Mouse (Mus musculus) kidney, embryonic 16.5 days (tissue): ENCODE measurements around the gene Mmp2. TPM values are rescaled to one million over a fixed set of nuclear protein-coding genes. Genes with fewer than 3 reads are reported as not detected.
"Not testable (repeated sequence)": the region's sequence is repeated elsewhere in the genome, so short reads cannot be mapped to it uniquely, and the experiment has no call there.

Experiments used
- ATAC-seq: fragments of 200-750 bp; cut with Nextera tagmentation; 2 replicates; pipeline ENCODE4 v1.8.0; 2017; ENCODE audit warnings: moderate TSS enrichment; ENCODE audit not compliant: low FRiP score, low TSS enrichment
- H3K27ac ChIP-seq: fragments of 300-500 bp; sonication (generic); 2 replicates; pipeline ENCODE4 v1.5.1; 2014; ENCODE audit warnings: low read length
- H3K27me3 ChIP-seq: fragments of 300-500 bp; sonication (generic); 2 replicates; pipeline ENCODE4 v1.6.1; 2014; ENCODE audit warnings: low read length, control low read depth, mixed read lengths; ENCODE audit not compliant: insufficient read depth
- H3K36me3 ChIP-seq: fragments of 300-500 bp; sonication (generic); 2 replicates; pipeline ENCODE4 v1.6.1; 2014; ENCODE audit warnings: low read length, control low read depth, mixed read lengths; ENCODE audit not compliant: insufficient read depth
- H3K4me1 ChIP-seq: fragments of 300-500 bp; sonication (generic); 2 replicates; pipeline ENCODE4 v1.6.1; 2014; ENCODE audit warnings: low read length, control low read depth, mixed read lengths; ENCODE audit not compliant: insufficient read depth
- H3K4me2 ChIP-seq: fragments of 300-500 bp; sonication (generic); replicated peaks from 2 replicates; pipeline ENCODE4 v1.6.1; 2014; ENCODE audit warnings: low read depth, low read length
- H3K4me3 ChIP-seq: fragments of 300-500 bp; sonication (generic); 2 replicates; pipeline ENCODE4 v1.5.1; 2014; ENCODE audit warnings: mild to moderate bottlenecking, low read length
- H3K9ac ChIP-seq: fragments of 300-500 bp; sonication (generic); replicated peaks from 2 replicates; pipeline ENCODE4 v1.6.1; 2014; ENCODE audit warnings: low read length
- H3K9me3 ChIP-seq: fragments of 300-500 bp; sonication (generic); 2 replicates; pipeline ENCODE4 v1.6.1; 2016; ENCODE audit warnings: low read length, control low read depth
- WGBS: fragments of 180-500 bp; shearing (Covaris S2); extraction: QIAGEN DNeasy Blood & Tissue Kit; methylation state at CpG from one replicate; pipeline ENCODE4 v1.1.7; 2014; 5-methylcytosine and 5-hydroxymethylcytosine counted together
- polyA plus RNA-seq: library from polyadenylated mRNA; unstranded; fragments of >200 nt; fragmentation: Nextera tagmentation; extraction: Ambion mirVana; gene quantifications from 2 replicates; pipeline ENCODE4 v1.2.1, GENCODE M21; 2015

The Mmp2 gene
- polyA plus RNA-seq, 1 experiment from 2014 or later: 148 TPM

GRCm38 (mm10) chr8:92881247-92881646 is 54.2 kb downstream of the Mmp2 start:
- Histone ChIP-seq H3K4me2 (no peak overlapping the region), H3K36me3 (peaks cover 3% of the 10 kb centered on the region; the same call in 1 of the 2 replicates), H3K27me3 (no peaks in the 10 kb centered on the region), H3K4me1 (no peaks in the 10 kb centered on the region), H3K27ac (no peak overlapping the region), H3K4me3 (no peak overlapping the region), H3K9me3 (0 out of 2 replicates have a peak, but pooled peaks cover 4% of the 10 kb centered on the region), H3K9ac (no peak overlapping the region)
- ATAC-seq: no peak
- WGBS: 55% methylated on average over 4 of the region's 4 CpGs

- Histone ChIP-seq H3K4me2 (no peak overlapping the region), H3K4me1 (no peaks in the 10 kb centered on the region), H3K27ac (no peak overlapping the region), H3K4me3 (no peak overlapping the region), H3K9me3 (0 out of 2 replicates have a peak, but pooled peaks cover 4% of the 10 kb centered on the region), H3K27me3 (no peaks in the 10 kb centered on the region), H3K36me3 (peaks cover 3% of the 10 kb centered on the region; the same call in 1 of the 2 replicates), H3K9ac (no peak overlapping the region)
- WGBS: 64% methylated on average over 2 of the region's 2 CpGs
- ATAC-seq: no peak
These were observed 56.7 kb downstream of the Mmp2 start for GRCm38 (mm10) chr8:92883771-92884170.

GRCm38 (mm10) chr8:92892216-92892615 is 65.1 kb downstream of the Mmp2 start:
- not testable (repeated sequence) for H3K4me3 ChIP-seq, H3K4me1 ChIP-seq, ATAC-seq, H3K36me3 ChIP-seq, H3K9ac ChIP-seq, H3K4me2 ChIP-seq, H3K27ac ChIP-seq, H3K27me3 ChIP-seq, H3K9me3 ChIP-seq
- 63% methylated on average over 3 of the region's 3 CpGs for WGBS

- H3K4me3 ChIP-seq: no peak overlapping the region
- no peaks in the 10 kb centered on the region for H3K9me3 ChIP-seq
- WGBS: 49% methylated on average over 2 of the region's 2 CpGs
- no peak for ATAC-seq
- no peak overlapping the region for H3K4me2 ChIP-seq
- H3K36me3 ChIP-seq: no peaks in the 10 kb centered on the region
- no peaks in the 10 kb centered on the region for H3K27me3 ChIP-seq
- H3K27ac ChIP-seq: no peak overlapping the region
- H3K4me1 ChIP-seq: no peaks in the 10 kb centered on the region
- H3K9ac ChIP-seq: no peak overlapping the region
These were observed 66.8 kb downstream of the Mmp2 start for GRCm38 (mm10) chr8:92893870-92894269.

GRCm38 (mm10) chr8:92895053-92895452 is 68.0 kb downstream of the Mmp2 start:
- WGBS: 85% methylated on average over 7 of the region's 7 CpGs
- no peak overlapping the region for H3K4me3 ChIP-seq
- ATAC-seq: no peak

GRCm38 (mm10) chr8:92896056-92896455 is 69.0 kb downstream of the Mmp2 start:
- ATAC-seq: no peak
- Histone ChIP-seq H3K27ac (no peak overlapping the region), H3K4me2 (no peak overlapping the region), H3K9me3 (no peaks in the 10 kb centered on the region), H3K9ac (no peak overlapping the region), H3K4me1 (no peaks in the 10 kb centered on the region), H3K4me3 (no peak overlapping the region), H3K27me3 (no peaks in the 10 kb centered on the region), H3K36me3 (no peaks in the 10 kb centered on the region)
- WGBS: 73% methylated on average over 1 of the region's 1 CpGs

More at GRCm38 (mm10) chr8:92895053-92895452, 68.0 kb downstream of the Mmp2 start:
- Histone ChIP-seq H3K9me3 (no peaks in the 10 kb centered on the region), H3K36me3 (no peaks in the 10 kb centered on the region), H3K4me2 (no peak overlapping the region), H3K27me3 (no peaks in the 10 kb centered on the region), H3K27ac (no peak overlapping the region), H3K4me1 (no peaks in the 10 kb centered on the region), H3K9ac (no peak overlapping the region)

- Histone ChIP-seq H3K9ac (no peak overlapping the region), H3K27me3 (no peaks in the 10 kb centered on the region), H3K4me1 (no peaks in the 10 kb centered on the region), H3K27ac (no peak overlapping the region), H3K4me3 (no peak overlapping the region), H3K9me3 (no peaks in the 10 kb centered on the region), H3K4me2 (no peak overlapping the region), H3K36me3 (no peaks in the 10 kb centered on the region)
- 55% methylated on average over 5 of the region's 5 CpGs for WGBS
- no peak for ATAC-seq
These were observed 69.5 kb downstream of the Mmp2 start for GRCm38 (mm10) chr8:92896611-92897010.

- Histone ChIP-seq H3K27ac (no peak overlapping the region), H3K9me3 (no peaks in the 10 kb centered on the region), H3K36me3 (no peaks in the 10 kb centered on the region), H3K9ac (no peak overlapping the region), H3K27me3 (no peaks in the 10 kb centered on the region), H3K4me2 (no peak overlapping the region), H3K4me1 (no peaks in the 10 kb centered on the region), H3K4me3 (no peak overlapping the region)
- no peak for ATAC-seq
- 68% methylated on average over 4 of the region's 4 CpGs for WGBS
These were observed 70.7 kb downstream of the Mmp2 start for GRCm38 (mm10) chr8:92897794-92898193.

GRCm38 (mm10) chr8:92899590-92899989 is 72.5 kb downstream of the Mmp2 start:
- H3K4me2 ChIP-seq: no peak overlapping the region
- H3K4me1 ChIP-seq: no peaks in the 10 kb centered on the region
- ATAC-seq: no peak
- no peak overlapping the region for H3K9ac ChIP-seq
- no peaks in the 10 kb centered on the region for H3K9me3 ChIP-seq
- H3K36me3 ChIP-seq: no peaks in the 10 kb centered on the region
- no peak overlapping the region for H3K4me3 ChIP-seq
- no peaks in the 10 kb centered on the region for H3K27me3 ChIP-seq
- no peak overlapping the region for H3K27ac ChIP-seq
- 65% methylated on average over 9 of the region's 9 CpGs for WGBS

GRCm38 (mm10) chr8:92901107-92901506 is 74.0 kb downstream of the Mmp2 start, which contains the start of gene Capns2:
TSS of gene Capns2 (plus strand) at chr8:92901407.
- no peak for ATAC-seq
- Histone ChIP-seq H3K27me3 (no peaks in the 10 kb centered on the region), H3K9me3 (no peaks in the 10 kb centered on the region), H3K9ac (no peak within 1 kb of the TSS), H3K4me3 (no peak within 1 kb of the TSS), H3K4me1 (no peaks in the 10 kb centered on the region), H3K4me2 (no peak within 1 kb of the TSS), H3K27ac (no peak within 1 kb of the TSS), H3K36me3 (no peaks in the 10 kb centered on the region)
- WGBS: 92% methylated on average over 5 of the region's 5 CpGs
